Mouse (Mus musculus): Measurements from ENCODE around the gene Tgfbr2. TPM values are rescaled to one million over a fixed set of nuclear protein-coding genes. Genes with fewer than 3 reads are reported as not detected.

The Tgfbr2 gene
- polyA plus RNA-seq, 1 experiment from 2014 or later: 8.5 TPM

GRCm38 (mm10) chr9:116098724-116099595 lies 76.2 kb downstream of the Tgfbr2 start:
- no peak for ATAC-seq (replicated peaks)
- Histone ChIP-seq H3K9ac (no peak overlapping the region), H3K4me1 (0 out of 2 replicates have a peak, but pooled peaks cover 5% of the 10 kb centered on the region), H3K4me3 (no peak overlapping the region), H3K27ac (no peak overlapping the region), H3K9me3 (no peaks in the 10 kb centered on the region), H3K27me3 (replicated peaks) (no peaks in the 10 kb centered on the region), H3K36me3 (replicated peaks) (no peaks in the 10 kb centered on the region), H3K4me2 (no peak overlapping the region)
- 65% methylated on average over 16 of the region's 16 CpGs for WGBS

- no peak overlapping the region for H3K27ac ChIP-seq
- H3K9me3 ChIP-seq: no peaks in the 10 kb centered on the region
- no peak overlapping the region for H3K4me3 ChIP-seq
- no peaks in the 10 kb centered on the region for H3K36me3 ChIP-seq (replicated peaks)
- 75% methylated on average over 5 of the region's 5 CpGs for WGBS
- H3K9ac ChIP-seq: no peak overlapping the region
- H3K27me3 ChIP-seq (replicated peaks): no peaks in the 10 kb centered on the region
- ATAC-seq (replicated peaks): no peak
- H3K4me1 ChIP-seq: no peaks in the 10 kb centered on the region
- no peak overlapping the region for H3K4me2 ChIP-seq
Measured at GRCm38 (mm10) chr9:116091921-116092320, 83.2 kb downstream of the Tgfbr2 start.

GRCm38 (mm10) chr9:116091101-116091841 lies 83.9 kb downstream of the Tgfbr2 start:
- 92% methylated on average over 7 of the region's 7 CpGs for WGBS
- no peak for ATAC-seq (replicated peaks)
- Histone ChIP-seq H3K27me3 (replicated peaks) (no peaks in the 10 kb centered on the region), H3K27ac (no peak overlapping the region), H3K9me3 (no peaks in the 10 kb centered on the region), H3K36me3 (replicated peaks) (no peaks in the 10 kb centered on the region), H3K4me1 (no peaks in the 10 kb centered on the region), H3K4me3 (no peak overlapping the region), H3K9ac (no peak overlapping the region), H3K4me2 (no peak overlapping the region)

GRCm38 (mm10) chr9:116090296-116090695 lies 84.9 kb downstream of the Tgfbr2 start:
- Histone ChIP-seq H3K27ac (no peak overlapping the region), H3K27me3 (replicated peaks) (no peaks in the 10 kb centered on the region), H3K4me1 (no peaks in the 10 kb centered on the region), H3K4me3 (no peak overlapping the region), H3K36me3 (replicated peaks) (no peaks in the 10 kb centered on the region), H3K9ac (no peak overlapping the region), H3K4me2 (no peak overlapping the region), H3K9me3 (no peaks in the 10 kb centered on the region)
- WGBS: 85% methylated on average over 9 of the region's 9 CpGs
- ATAC-seq (replicated peaks): no peak

- H3K4me2 ChIP-seq: no peak overlapping the region
- H3K9me3 ChIP-seq: no peaks in the 10 kb centered on the region
- no peaks in the 10 kb centered on the region for H3K4me1 ChIP-seq
- no peak overlapping the region for H3K4me3 ChIP-seq
- H3K27ac ChIP-seq: no peak overlapping the region
- no peak overlapping the region for H3K9ac ChIP-seq
- 77% methylated on average over 9 of the region's 9 CpGs for WGBS
- no peak for ATAC-seq (replicated peaks)
- no peaks in the 10 kb centered on the region for H3K27me3 ChIP-seq (replicated peaks)
- no peaks in the 10 kb centered on the region for H3K36me3 ChIP-seq (replicated peaks)
Measured at GRCm38 (mm10) chr9:116088912-116089311, 86.2 kb downstream of the Tgfbr2 start.

GRCm38 (mm10) chr9:116087880-116088279 lies 87.3 kb downstream of the Tgfbr2 start:
- no peaks in the 10 kb centered on the region for H3K9me3 ChIP-seq
- no peaks in the 10 kb centered on the region for H3K36me3 ChIP-seq (replicated peaks)
- 39% methylated on average over 5 of the region's 5 CpGs for WGBS
- no peaks in the 10 kb centered on the region for H3K4me1 ChIP-seq
- no peak overlapping the region for H3K4me2 ChIP-seq
- ATAC-seq (replicated peaks): no peak
- H3K4me3 ChIP-seq: no peak overlapping the region
- H3K27me3 ChIP-seq (replicated peaks): no peaks in the 10 kb centered on the region
- no peak overlapping the region for H3K9ac ChIP-seq
- H3K27ac ChIP-seq: no peak overlapping the region

GRCm38 (mm10) chr9:116087263-116087662 lies 87.9 kb downstream of the Tgfbr2 start:
- no peaks in the 10 kb centered on the region for H3K4me1 ChIP-seq
- H3K9me3 ChIP-seq: no peaks in the 10 kb centered on the region
- H3K4me2 ChIP-seq: no peak overlapping the region
- ATAC-seq (replicated peaks): no peak
- no peaks in the 10 kb centered on the region for H3K36me3 ChIP-seq (replicated peaks)
- WGBS: 93% methylated on average over 5 of the region's 5 CpGs
- no peak overlapping the region for H3K9ac ChIP-seq
- no peak overlapping the region for H3K27ac ChIP-seq
- no peak overlapping the region for H3K4me3 ChIP-seq
- H3K27me3 ChIP-seq (replicated peaks): no peaks in the 10 kb centered on the region

GRCm38 (mm10) chr9:116085999-116086398 lies 89.2 kb downstream of the Tgfbr2 start:
- no peak overlapping the region for H3K4me3 ChIP-seq
- no peak for ATAC-seq (replicated peaks)
- H3K9ac ChIP-seq: no peak overlapping the region
- H3K9me3 ChIP-seq: no peaks in the 10 kb centered on the region
- no peaks in the 10 kb centered on the region for H3K27me3 ChIP-seq (replicated peaks)
- 84% methylated on average over 6 of the region's 6 CpGs for WGBS
- no peak overlapping the region for H3K27ac ChIP-seq
- no peak overlapping the region for H3K4me2 ChIP-seq
- no peaks in the 10 kb centered on the region for H3K4me1 ChIP-seq
- no peaks in the 10 kb centered on the region for H3K36me3 ChIP-seq (replicated peaks)

GRCm38 (mm10) chr9:116084324-116084931 lies 90.7 kb downstream of the Tgfbr2 start:
- WGBS: 90% methylated on average over 12 of the region's 12 CpGs
- no peaks in the 10 kb centered on the region for H3K36me3 ChIP-seq (replicated peaks)
- no peak overlapping the region for H3K9ac ChIP-seq

GRCm38 (mm10) chr9:116083726-116084323 lies 91.3 kb downstream of the Tgfbr2 start:
- H3K4me1 ChIP-seq: no peaks in the 10 kb centered on the region
- no peaks in the 10 kb centered on the region for H3K36me3 ChIP-seq (replicated peaks)
- H3K9me3 ChIP-seq: no peaks in the 10 kb centered on the region
- H3K27me3 ChIP-seq (replicated peaks): no peaks in the 10 kb centered on the region
- H3K4me3 ChIP-seq: no peak overlapping the region
- WGBS: 88% methylated on average over 8 of the region's 8 CpGs
- no peak for ATAC-seq (replicated peaks)
- H3K4me2 ChIP-seq: no peak overlapping the region
- no peak overlapping the region for H3K27ac ChIP-seq
- no peak overlapping the region for H3K9ac ChIP-seq

More at GRCm38 (mm10) chr9:116084324-116084931, 90.7 kb downstream of the Tgfbr2 start:
- no peak overlapping the region for H3K27ac ChIP-seq
- H3K4me1 ChIP-seq: no peaks in the 10 kb centered on the region
- H3K4me2 ChIP-seq: no peak overlapping the region
- ATAC-seq (replicated peaks): no peak
- H3K4me3 ChIP-seq: no peak overlapping the region
- no peaks in the 10 kb centered on the region for H3K9me3 ChIP-seq
- no peaks in the 10 kb centered on the region for H3K27me3 ChIP-seq (replicated peaks)

- no peak for ATAC-seq (replicated peaks)
- Histone ChIP-seq H3K9me3 (no peaks in the 10 kb centered on the region), H3K4me1 (no peaks in the 10 kb centered on the region), H3K36me3 (replicated peaks) (no peaks in the 10 kb centered on the region), H3K27me3 (replicated peaks) (no peaks in the 10 kb centered on the region), H3K27ac (no peak overlapping the region), H3K4me2 (no peak overlapping the region), H3K4me3 (no peak overlapping the region), H3K9ac (no peak overlapping the region)
- WGBS: 64% methylated on average over 5 of the region's 5 CpGs
Measured at GRCm38 (mm10) chr9:116083300-116083699, 91.9 kb downstream of the Tgfbr2 start.

GRCm38 (mm10) chr9:116081781-116082180 lies 93.4 kb downstream of the Tgfbr2 start:
- Histone ChIP-seq H3K9me3 (no peaks in the 10 kb centered on the region), H3K27ac (no peak overlapping the region), H3K9ac (no peak overlapping the region), H3K4me2 (no peak overlapping the region), H3K4me3 (no peak overlapping the region), H3K36me3 (replicated peaks) (no peaks in the 10 kb centered on the region), H3K27me3 (replicated peaks) (no peaks in the 10 kb centered on the region), H3K4me1 (no peaks in the 10 kb centered on the region)
- WGBS: 81% methylated on average over 4 of the region's 4 CpGs
- ATAC-seq (replicated peaks): no peak
